Mouse (Mus musculus) frontal cortex, postnatal 25 days (tissue): Measurements from ENCODE around the gene Prdx1.
A peak's percentile ranks its signal among the peaks of the same experiment; 100 is the strongest.
"Not testable (repeated sequence)": the region's sequence is repeated elsewhere in the genome, so short reads cannot be mapped to it uniquely, and the experiment has no call there.

ENCODE experiments used
- DNase-seq, 2 experiments: peaks; one replicate each; pipeline ENCODE4 v3.0.0; 2022; ENCODE audit warnings: low spot score in 2 of 2

Gene Prdx1

DNA sequence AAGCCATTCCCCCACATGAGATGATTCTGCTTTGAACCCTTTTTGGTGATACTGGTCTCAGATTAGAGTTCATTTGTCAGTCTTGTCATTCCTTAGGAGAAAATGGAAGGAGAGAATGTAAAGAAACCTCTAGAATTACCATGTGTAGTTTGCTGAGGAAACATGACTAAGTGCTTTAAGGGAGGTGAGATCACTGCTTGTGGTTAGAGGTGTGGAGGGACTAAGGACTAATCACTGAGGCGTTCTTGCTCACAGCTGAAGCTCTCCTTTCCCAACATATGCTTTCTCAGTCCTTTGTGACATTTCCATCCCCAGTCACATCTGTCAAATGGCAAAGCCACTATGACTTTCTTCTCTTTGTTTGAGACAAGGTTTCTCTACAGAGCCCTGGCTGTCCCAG is 7.5 kb upstream of the Prdx1 start:
- DNase-seq, result no peak

DNA sequence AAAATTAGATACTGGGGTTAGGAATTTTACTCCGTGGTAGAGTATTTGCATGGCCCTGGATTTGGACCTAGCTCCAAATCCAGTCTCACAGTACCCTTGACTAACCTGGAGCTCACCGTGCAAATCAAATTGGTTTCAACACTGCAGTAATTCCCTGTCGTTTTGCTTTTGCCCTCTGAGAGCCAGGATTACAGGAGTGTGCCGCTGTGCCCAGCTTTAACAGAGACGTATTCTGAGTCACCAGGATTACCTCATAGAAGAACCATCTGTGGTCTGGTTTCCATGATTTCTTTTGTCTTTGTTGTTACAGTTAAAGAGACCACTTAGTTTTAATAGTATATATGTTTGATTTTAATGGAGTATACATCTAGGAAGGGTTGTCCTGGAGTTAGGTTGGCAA is 6.2 kb upstream of the Prdx1 start:
- DNase-seq, result no peak

GRCm38 (mm10) chr4:116680521-116680920 is 4.8 kb upstream of the Prdx1 start:
- not testable (repeated sequence) for DNase-seq

- DNase-seq, result no peak
These were observed 1.4 kb upstream of the Prdx1 start for GRCm38 (mm10) chr4:116683957-116684356.

DNA sequence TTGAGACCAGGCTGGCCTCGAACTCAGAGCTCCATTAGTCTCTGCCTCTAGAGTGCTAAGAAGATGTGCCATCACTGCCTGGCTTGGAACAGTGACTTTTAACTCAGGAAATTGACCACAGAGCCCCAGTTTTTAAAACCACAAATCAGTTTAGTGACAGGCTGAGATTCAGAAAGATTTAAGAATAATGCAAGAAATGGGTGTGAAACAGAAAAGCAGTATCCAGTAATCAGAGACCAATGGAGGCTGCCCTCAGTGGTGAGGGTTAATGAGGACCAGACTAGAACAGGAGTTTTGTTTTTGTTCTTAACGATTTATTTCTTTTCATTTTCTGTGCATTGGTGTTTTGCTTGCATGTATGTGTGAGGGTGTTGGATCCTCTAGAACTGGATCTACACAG is 679 bp upstream of the Prdx1 start:
- no peak for DNase-seq

DNA sequence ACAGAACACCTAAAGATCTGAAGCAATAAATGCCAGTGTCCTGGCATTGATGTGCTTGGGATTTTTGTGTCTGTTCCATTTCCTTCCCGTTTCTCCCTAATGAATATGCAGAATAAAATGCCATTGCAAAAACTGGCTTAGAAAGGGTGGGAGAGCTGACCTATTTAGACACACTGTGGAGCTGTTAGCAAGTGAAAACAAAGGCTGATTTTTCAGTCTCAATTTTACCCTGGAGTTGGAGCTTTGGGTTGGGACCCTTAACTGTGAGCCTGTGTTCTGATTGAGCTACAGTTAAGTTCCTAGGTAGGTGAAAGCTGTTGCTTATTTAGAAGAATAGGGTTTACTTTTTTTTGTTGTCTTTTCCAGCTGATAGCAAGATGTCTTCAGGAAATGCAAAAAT is 1.7 kb downstream of the Prdx1 start:
- no peak for DNase-seq

DNA sequence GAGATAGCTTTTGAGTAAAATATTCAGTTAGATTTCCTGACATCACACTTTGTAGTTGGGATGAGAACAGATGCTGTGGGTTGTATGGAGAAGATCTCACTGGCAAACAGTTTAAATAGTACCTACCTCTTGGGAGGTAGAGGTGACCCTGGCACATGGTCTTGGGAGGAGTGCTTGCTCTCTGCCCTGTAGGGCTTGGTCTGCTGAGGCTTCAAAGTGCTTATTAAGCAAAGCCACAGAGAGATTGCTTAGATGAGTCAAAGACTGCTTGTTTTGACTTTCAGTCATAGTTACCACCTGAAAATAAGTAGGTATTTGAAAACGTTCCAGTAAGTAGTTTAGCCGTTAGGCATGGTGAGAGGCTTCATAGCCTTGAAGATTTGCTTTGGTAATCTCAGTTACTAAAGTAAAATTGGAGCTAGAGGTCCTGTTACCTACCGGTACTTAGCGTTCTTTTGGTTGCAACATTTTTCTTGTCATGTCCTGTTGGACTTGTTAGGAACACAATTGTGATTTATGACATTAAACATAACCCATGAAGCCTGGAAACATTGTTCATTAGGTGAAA is 4.0 kb downstream of the Prdx1 start:
- DNase-seq, result no peak

DNA sequence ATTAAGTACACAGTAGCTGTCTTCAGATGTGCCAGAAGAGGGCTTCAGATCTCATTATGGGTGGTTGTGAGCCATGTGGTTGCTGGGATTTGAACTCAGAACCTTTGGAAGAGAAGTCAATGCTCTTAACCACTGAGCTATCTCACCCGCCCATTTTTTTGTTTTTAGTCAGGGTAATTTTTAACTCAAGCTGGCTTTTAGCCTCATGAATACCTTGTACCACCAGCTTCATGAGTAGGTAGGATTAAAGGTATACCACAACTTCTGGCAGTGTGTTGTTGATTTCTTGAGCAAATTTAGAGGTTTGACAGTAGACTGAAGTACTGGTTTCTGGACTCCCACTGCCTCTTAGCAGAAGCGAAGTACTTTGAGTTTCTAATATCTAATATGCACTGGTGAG is 6.8 kb downstream of the Prdx1 start:
- no peak for DNase-seq

DNA sequence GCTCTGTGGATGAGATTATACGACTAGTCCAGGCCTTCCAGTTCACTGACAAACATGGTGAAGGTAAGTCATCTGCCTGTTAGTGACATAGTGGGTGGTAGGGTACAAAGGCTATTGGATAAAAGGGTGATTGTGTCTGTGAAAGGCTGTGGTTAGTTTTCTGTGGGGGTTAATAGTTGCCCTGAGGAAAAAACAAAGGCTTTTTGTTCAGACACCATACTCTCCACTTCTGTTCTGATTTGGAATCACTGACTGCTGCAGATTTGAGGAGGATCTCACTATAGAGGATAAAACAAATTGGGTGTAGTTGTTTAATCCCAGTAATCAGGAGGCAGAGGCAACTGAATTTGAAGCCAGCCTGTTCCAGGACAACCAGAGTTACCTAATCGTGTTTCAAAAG is 8.4 kb downstream of the Prdx1 start:
- no peak for DNase-seq

- DNase-seq, result no peak
These were observed 13.5 kb downstream of the Prdx1 start for GRCm38 (mm10) chr4:116698693-116699342.

GRCm38 (mm10) chr4:116700964-116701363 is 15.6 kb downstream of the Prdx1 start:
- no peak for DNase-seq

GRCm38 (mm10) chr4:116703804-116704203 is 18.5 kb downstream of the Prdx1 start:
- peak; percentile 46 to 52 for DNase-seq

DNA sequence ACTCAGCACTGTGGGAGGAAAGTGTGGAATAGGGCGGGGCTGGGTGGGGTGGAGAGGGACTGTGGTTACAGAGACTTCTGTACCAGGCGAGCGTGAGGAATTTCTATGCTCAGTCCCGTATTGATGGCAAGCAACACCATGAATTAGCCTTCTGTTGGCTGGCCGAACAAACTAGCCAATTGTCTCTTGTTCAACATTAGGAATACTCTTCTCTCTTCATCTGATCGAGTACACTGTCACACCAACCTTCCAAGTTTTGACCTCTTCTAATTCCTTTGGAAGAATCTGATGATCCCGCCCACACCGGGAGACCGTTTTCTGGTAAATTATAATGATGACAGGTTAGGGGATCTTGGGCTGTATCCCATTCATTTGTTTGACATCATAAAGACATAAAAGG is 22.3 kb downstream of the Prdx1 start:
- peak in 1 of 2 experiments; percentile 18 for DNase-seq

DNA sequence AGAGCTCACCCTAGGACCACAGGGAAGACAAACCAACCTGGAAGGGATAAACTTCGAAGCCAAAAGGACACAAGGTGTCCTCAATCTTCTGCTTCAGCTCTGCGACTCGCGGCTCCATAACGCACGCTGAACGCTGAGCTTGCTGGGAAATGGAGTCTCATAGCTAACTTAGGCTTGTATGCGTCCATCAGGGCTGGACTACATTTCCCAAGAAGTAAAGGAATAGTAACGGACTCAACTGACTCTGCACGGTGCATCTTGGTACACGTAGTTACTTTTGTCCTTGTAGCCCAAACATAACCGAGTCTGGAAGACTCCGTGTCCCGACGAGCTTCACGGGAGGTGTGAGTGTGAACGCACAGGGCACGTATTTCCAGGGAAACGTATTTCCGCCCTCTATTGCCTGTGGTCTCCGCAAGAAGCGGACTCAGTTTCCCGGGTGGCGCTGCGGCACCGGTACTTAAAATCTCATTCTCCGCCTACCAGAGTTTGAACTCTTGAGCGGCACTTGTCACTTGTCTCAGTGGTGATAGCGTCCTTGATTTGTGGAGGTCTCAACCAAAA is 22.9 kb downstream of the Prdx1 start, which contains the start of the genes Mmachc and Ccdc163:
Gene Mmachc (minus strand): TSS at position 206 of the 564 bp plus-strand sequence.
Gene Ccdc163 (plus strand): TSS at position 309 of the 564 bp plus-strand sequence.
- DNase-seq, result peak; percentile 78 to 89

- no peak for DNase-seq
These were observed 23.5 kb downstream of the Prdx1 start for GRCm38 (mm10) chr4:116708791-116709390.

GRCm38 (mm10) chr4:116710154-116710553 is 24.8 kb downstream of the Prdx1 start:
- DNase-seq, result no peak

GRCm38 (mm10) chr4:116712536-116712935 is 27.2 kb downstream of the Prdx1 start:
- no peak for DNase-seq

DNA sequence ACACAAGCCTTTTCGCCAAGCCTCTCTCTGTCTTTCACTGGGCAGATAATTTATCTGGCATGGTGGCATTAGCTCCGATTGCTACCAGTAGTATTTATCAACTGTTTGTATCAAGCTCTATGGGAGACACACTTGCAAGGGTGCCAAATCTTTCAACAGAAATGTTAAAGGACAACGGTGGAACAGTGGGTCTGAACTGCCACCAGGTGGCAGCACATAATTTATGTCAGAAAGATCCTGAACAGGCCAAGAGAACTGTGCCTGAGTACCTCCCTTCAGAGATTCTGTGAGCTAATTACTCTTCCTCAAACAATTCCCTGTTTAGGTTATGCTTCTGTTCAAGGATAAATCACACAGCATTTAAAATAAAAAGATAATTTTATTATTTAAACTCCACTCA is 34.1 kb downstream of the Prdx1 start:
- peak; percentile 25 to 45 for DNase-seq

GRCm38 (mm10) chr4:116720343-116721097 is 35.2 kb downstream of the Prdx1 start, which contains the start of gene Tesk2:
TSS of gene Tesk2 (plus strand) at chr4:116720948.
- DNase-seq, result peak; percentile 72 to 79

DNA sequence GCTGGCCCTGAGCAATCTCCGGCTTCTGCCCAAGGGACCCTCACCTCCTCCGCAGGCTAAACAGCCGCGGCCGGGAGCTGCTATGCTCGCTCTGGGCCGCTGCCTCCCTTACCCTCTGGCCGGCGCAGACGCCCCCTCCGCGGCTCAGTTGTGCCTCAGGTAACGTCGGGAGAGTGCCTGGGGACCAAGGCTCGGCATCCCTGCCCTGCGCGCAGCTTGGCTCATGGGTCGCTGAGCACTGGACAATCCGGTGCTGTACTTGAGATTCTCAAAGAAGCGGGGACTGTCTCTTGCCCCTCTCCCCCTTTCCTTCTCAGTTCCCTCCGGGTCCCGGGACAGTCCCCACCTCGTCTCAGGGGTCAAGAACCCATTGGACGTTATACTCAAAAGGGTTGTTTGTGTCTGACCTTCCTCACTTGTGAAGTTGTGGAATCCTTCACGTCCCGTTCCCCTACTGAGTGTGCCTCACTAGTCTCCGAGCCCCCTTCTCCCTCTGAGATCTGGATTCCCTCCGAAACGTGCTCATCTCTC is 35.8 kb downstream of the Prdx1 start:
- DNase-seq, result no peak

- no peak for DNase-seq
These were observed 36.9 kb downstream of the Prdx1 start for GRCm38 (mm10) chr4:116722230-116722629.

DNA sequence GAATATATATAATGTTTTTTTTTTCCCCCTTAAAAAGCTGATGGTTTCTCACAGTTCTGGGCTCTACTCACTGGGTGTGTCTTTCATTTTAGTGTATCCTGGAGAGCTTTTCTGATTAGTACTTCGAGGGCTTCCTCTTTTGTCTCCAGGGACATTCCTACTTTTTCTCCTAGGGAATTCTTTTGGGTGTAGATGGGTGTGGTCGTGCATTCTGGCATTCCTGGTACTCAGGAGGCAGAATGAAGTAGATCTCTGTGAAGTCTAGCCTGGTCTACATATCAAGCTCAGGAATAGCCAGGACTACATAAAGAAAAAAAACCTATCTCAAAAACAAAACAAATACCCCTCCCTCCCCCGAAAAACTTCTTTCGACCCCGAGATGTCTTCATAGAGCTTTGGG is 40.1 kb downstream of the Prdx1 start:
- no peak for DNase-seq
